Mouse (Mus musculus) embryonic facial prominence, embryonic 11.5 days (tissue): ENCODE results near the gene Nicn1. TPM values are rescaled to one million over a fixed set of nuclear protein-coding genes. Genes with fewer than 3 reads are reported as not detected.
"Not testable (repeated sequence)": the region's sequence is repeated elsewhere in the genome, so short reads cannot be mapped to it uniquely, and the experiment has no call there.

Source experiments
- ATAC-seq: fragments of 200-750 bp; cut with Nextera tagmentation; replicated peaks from 2 replicates; pipeline ENCODE4 v1.8.0; 2017; ENCODE audit warnings: low read depth; ENCODE audit not compliant: insufficient number of reproducible peaks, low FRiP score, low TSS enrichment
- DNase-seq: peaks from one replicate; pipeline ENCODE4 v3.0.0-alpha.2; 2015; ENCODE audit warnings: low spot score
- H3K27ac ChIP-seq: fragments of 300-500 bp; sonication (generic); replicated peaks from 2 replicates; pipeline ENCODE4 v1.5.1; 2014; ENCODE audit warnings: mild to moderate bottlenecking, low read depth, low read length, control low read depth
- H3K27me3 ChIP-seq: fragments of 300-500 bp; sonication (generic); 2 replicates; pipeline ENCODE4 v1.6.1; 2014; ENCODE audit warnings: mild to moderate bottlenecking, low read length, moderate library complexity, mixed read lengths; ENCODE audit not compliant: control insufficient read depth, insufficient read depth
- H3K36me3 ChIP-seq: fragments of 300-500 bp; sonication (generic); replicated peaks from 2 replicates; pipeline ENCODE4 v1.6.1; 2014; ENCODE audit warnings: low read depth, mild to moderate bottlenecking, low read length, moderate library complexity, mixed read lengths; ENCODE audit not compliant: control insufficient read depth, insufficient read depth
- H3K4me1 ChIP-seq: fragments of 300-500 bp; sonication (generic); 2 replicates; pipeline ENCODE4 v1.6.1; 2014; ENCODE audit warnings: low read length, mixed read lengths; ENCODE audit not compliant: control insufficient read depth, insufficient read depth
- H3K4me2 ChIP-seq: fragments of 300-500 bp; sonication (generic); 2 replicates; pipeline ENCODE4 v1.6.1; 2014; ENCODE audit warnings: low read depth, mild to moderate bottlenecking, control low read depth, low read length, moderate library complexity
- H3K4me3 ChIP-seq: fragments of 300-500 bp; sonication (generic); 2 replicates; pipeline ENCODE4 v1.5.1; 2014; ENCODE audit warnings: low read depth, low read length, control low read depth
- H3K9ac ChIP-seq: fragments of 300-500 bp; sonication (generic); replicated peaks from 2 replicates; pipeline ENCODE4 v1.6.1; 2014; ENCODE audit warnings: mild to moderate bottlenecking, control low read depth, low read length
- H3K9me3 ChIP-seq: fragments of 300-500 bp; sonication (generic); replicated peaks from 2 replicates; pipeline ENCODE4 v1.6.1; 2016; ENCODE audit warnings: mild to moderate bottlenecking, low read length, inconsistent platforms, mixed read lengths; ENCODE audit not compliant: control insufficient read depth
- WGBS: fragments of 180-500 bp; shearing (Covaris S2); extraction: QIAGEN DNeasy Blood & Tissue Kit; methylation state at CpG from one replicate; pipeline ENCODE4 v1.1.7; 2014; 5-methylcytosine and 5-hydroxymethylcytosine counted together
- polyA plus RNA-seq: library from polyadenylated mRNA; unstranded; fragments of >200 nt; fragmentation: Nextera tagmentation; extraction: Ambion mirVana; gene quantifications from 2 replicates; pipeline ENCODE4 v1.2.1, GENCODE M21; 2014

The Nicn1 gene
- polyA plus RNA-seq, 1 experiment from 2014 or later = 48.4 TPM

DNA sequence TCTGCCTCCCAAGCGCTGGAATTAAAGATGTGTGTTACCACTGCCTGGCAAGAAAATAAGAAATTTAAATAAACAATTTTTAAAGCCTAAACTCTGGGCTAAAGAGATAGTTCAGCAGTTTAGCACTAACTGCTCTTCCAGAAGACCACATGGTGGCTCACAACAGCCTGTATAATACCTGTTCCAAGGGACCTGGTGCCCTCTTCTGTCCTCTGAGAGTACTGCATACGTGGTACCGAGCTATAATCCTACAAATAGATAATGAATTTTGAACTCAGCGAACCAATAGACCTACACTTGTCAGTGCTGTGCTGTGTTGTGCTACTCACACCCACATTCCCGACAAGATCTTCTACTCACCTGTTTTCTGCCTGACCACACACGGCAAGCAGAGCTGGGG lies 5.8 kb upstream of the Nicn1 start:
- 0 out of 2 replicates have a peak, but pooled peaks have one; percentile 64 for ATAC-seq
- Histone ChIP-seq H3K27me3 (no peaks in the 10 kb centered on the region), H3K36me3 (no peaks in the 10 kb centered on the region), H3K4me1 (no peaks in the 10 kb centered on the region), H3K9me3 (no peaks in the 10 kb centered on the region), H3K9ac (no peak overlapping the region), H3K27ac (no peak overlapping the region), H3K4me3 (no peak overlapping the region), H3K4me2 (no peak overlapping the region)
- DNase-seq = peak; percentile 83
- WGBS = 10% methylated on average over 6 of the region's 6 CpGs

DNA sequence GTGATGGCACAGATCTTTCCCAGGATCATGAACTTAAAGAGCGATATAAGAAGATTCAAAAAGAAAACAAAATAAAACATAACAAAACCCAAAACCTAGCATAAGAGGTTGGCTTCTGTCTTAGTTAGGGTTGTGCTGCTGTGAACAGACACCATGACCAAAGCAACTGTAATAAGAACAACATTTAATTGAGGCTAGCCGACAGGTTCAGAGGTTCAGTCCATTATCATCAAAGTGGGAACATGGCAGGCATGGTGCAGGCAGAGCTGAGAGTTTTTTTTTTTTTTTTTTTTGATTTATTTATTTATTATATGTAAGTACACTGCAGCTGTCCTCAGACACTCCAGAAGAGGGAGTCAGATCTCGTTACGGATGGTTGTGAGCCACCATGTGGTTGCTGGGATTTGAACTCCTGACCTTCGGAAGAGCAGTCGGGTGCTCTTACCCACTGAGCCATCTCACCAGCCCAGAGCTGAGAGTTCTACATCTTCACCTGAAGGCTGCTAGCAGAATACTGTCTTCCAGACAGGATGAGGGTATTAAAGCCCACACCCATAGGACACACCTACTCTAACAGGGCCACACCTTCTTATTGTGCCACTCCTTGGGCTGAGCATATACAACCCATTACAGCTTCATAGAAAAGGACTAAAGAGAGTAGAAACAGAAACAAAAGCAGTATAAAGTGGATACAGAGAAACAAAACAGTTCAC lies 2.5 kb upstream of the Nicn1 start:
- H3K4me3 ChIP-seq, H3K4me1 ChIP-seq, H3K9me3 ChIP-seq, H3K27me3 ChIP-seq, H3K4me2 ChIP-seq, H3K9ac ChIP-seq, H3K36me3 ChIP-seq, ATAC-seq, DNase-seq, H3K27ac ChIP-seq: not testable (repeated sequence)
- WGBS = 86% methylated on average over 4 of the region's 6 CpGs

DNA sequence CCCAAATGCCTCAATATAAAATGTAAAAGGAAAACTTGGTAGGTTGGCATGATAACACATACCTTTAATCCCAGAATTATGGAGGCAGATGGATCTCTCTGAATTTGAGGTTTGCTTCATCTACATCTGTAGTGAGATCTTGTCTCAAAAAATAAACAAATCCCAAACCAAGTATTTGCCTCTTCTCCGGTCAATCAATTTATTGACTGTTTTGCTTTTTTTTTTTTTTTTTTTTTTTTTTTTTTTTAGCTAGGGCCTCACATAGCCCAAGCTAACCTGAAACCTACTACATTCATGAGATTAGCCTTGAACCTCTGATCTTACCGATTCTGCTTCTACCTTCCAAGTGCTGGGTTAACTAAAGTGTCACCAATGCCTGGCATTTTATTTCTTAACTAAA lies 882 bp upstream of the Nicn1 start:
- Histone ChIP-seq H3K27ac (no peak overlapping the region), H3K9me3 (no peaks in the 10 kb centered on the region), H3K27me3 (no peaks in the 10 kb centered on the region), H3K9ac (peak overlapping the region; percentile 70; the same call in 1 of the 2 replicates), H3K4me1 (no peaks in the 10 kb centered on the region; the same call in 1 of the 2 replicates), H3K4me2 (peak overlapping the region; percentile 24), H3K36me3 (no peaks in the 10 kb centered on the region), H3K4me3 (no peak overlapping the region)
- ATAC-seq (no peak), DNase-seq (no peak)
- 67% methylated on average over 2 of the region's 2 CpGs for WGBS

DNA sequence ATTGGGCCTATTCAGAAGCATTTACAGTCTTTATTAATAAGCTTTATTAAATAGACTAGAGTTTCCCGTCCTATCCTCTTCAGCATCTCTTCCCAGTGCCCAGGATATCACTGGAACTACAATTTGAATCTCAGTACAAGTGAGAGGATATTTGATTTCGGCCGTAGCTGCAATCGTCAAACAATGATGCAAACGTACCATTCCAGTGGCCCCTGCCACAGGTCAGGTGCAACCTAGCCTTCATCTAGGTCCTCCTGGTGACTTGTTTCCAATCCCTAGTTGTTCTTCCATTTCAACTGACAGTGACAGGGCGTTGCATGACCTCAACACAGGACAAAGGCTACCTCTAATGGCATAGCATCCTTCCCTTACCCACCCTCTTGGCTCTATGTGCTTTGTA lies 544 bp downstream of the Nicn1 start:
- ATAC-seq (no peak), DNase-seq (no peak)
- Histone ChIP-seq H3K27me3 (no peaks in the 10 kb centered on the region), H3K9me3 (no peaks in the 10 kb centered on the region), H3K36me3 (no peaks in the 10 kb centered on the region; the same call in 1 of the 2 replicates), H3K9ac (peak overlapping the region; percentile 39), H3K4me3 (peak overlapping the region; percentile 51), H3K4me2 (peak overlapping the region; percentile 50), H3K4me1 (no peaks in the 10 kb centered on the region; the same call in 1 of the 2 replicates), H3K27ac (no peak overlapping the region)
- 44% methylated on average over 6 of the region's 6 CpGs for WGBS

DNA sequence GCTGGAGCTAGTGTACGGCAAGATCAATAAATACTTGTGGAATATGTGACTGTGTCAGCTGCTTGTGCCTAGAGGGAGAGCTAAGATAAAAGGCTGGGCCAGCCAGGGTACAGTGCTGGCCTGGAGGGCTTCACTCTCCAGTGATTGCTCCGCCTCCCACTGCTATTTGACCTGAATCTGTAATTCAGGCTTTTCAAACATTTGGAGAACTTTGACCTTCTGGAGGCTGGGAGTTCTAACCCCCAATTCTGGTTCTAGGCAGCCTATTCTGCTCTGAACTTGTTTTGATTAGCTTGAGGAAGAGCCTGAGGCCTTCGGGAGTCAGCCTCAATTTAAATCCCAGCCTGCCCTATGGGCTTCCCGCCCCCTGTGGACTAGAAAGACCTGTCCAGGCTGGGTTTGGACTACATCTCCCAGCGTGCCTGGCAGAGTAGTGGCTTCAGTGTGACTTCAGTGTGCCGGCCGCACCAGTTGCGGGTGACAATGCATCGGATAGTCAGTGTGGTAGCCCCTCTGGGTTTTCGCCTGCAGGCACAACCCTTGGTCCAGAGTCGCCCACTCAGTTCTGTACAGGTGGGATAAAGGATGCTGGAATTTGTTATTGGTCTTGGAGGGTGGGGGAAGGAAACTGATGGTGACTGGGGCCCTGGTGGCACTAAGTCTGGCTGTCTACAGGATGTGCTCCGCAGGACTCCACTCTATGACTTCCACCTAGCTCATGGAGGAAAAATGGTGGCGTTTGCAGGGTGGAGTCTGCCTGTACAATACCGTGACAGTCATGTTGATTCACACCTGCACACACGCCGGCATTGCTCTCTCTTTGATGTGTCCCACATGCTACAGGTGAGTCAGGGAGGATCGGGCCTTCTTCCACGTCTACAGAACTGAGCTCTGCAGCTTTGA lies 6.5 kb downstream of the Nicn1 start, which contains the start of gene Amt:
Gene Amt (plus strand): TSS at position 401 of the 903 bp plus-strand sequence.
- Histone ChIP-seq H3K4me1 (0 out of 2 replicates have a peak, but pooled peaks cover 4% of the 10 kb centered on the region), H3K9me3 (no peaks in the 10 kb centered on the region), H3K4me3 (peak within 1 kb of the TSS; percentile 27), H3K27ac (0 out of 2 replicates have a peak within 1 kb of the TSS, but pooled peaks have one; percentile 28), H3K36me3 (no peaks in the 10 kb centered on the region; the same call in 1 of the 2 replicates), H3K4me2 (peak within 1 kb of the TSS; percentile 47), H3K27me3 (no peaks in the 10 kb centered on the region), H3K9ac (peak within 1 kb of the TSS; percentile 63)
- DNase-seq (peak; percentile 77), ATAC-seq (peak; percentile 81)
- WGBS = 17% methylated on average over 18 of the region's 18 CpGs

DNA sequence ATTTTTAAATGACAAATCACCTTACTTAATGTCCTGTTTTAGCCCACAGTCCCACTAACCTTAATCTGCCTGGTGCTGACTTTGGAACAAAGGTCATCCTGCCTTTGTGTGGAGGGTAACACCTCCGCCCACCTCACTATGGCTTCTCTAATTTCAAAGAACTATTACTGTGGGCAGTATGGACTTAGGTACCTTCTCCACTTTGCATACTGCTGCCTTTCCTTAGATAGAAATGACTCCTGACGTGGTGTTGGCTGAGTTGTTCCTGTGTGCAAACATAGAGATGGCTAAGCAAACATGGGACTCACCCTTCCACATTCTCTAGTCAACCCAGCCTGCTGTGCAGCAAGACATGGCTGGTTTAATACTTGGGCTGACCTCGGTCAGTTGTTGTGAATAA lies 11.6 kb downstream of the Nicn1 start:
- no peak overlapping the region for H3K4me3 ChIP-seq
- 0 out of 2 replicates have a peak, but pooled peaks cover under 1% of the 10 kb centered on the region for H3K4me1 ChIP-seq
- no peak for ATAC-seq
- H3K9ac ChIP-seq = no peak overlapping the region
- H3K27ac ChIP-seq = no peak overlapping the region
- 84% methylated on average over 3 of the region's 3 CpGs for WGBS
- no peak overlapping the region for H3K4me2 ChIP-seq
- no peaks in the 10 kb centered on the region for H3K36me3 ChIP-seq
- no peak for DNase-seq
- H3K27me3 ChIP-seq = no peaks in the 10 kb centered on the region
- H3K9me3 ChIP-seq = no peaks in the 10 kb centered on the region

DNA sequence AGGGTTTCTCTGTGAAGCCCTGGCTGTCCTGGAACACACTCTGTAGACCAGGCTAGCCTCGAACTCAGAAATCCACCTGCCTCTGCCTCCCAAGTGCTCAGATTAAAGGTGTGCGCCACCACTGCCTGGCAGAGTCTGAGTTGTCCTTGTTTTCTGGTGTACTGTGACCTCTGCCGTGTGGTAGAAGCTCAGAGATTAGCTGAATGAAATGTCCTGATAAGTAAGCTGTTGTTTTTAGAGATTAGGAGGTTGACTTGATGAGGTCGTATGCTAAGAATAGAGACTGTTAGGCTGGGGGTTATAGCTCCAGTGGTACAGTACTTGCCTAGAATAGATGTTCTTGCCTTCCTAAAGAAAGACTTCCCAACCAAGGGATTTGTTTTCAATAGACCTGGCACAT lies 14.5 kb downstream of the Nicn1 start:
- DNase-seq = no peak
- Histone ChIP-seq H3K36me3 (no peaks in the 10 kb centered on the region), H3K4me3 (no peak overlapping the region), H3K9ac (no peak overlapping the region; the same call in 1 of the 2 replicates), H3K4me1 (no peaks in the 10 kb centered on the region), H3K4me2 (no peak overlapping the region), H3K27me3 (no peaks in the 10 kb centered on the region), H3K9me3 (no peaks in the 10 kb centered on the region), H3K27ac (no peak overlapping the region)
- 82% methylated on average over 4 of the region's 4 CpGs for WGBS
- ATAC-seq = no peak
